ENCODE assay signal across 8 mouse cellular contexts in genomic region chr3:95871392-95871867, GRCm38 (mm10). TPM values are rescaled to one million over a fixed set of nuclear protein-coding genes. Genes with fewer than 3 reads are reported as not detected.
DNase-seq lines count a peak whose midpoint lies in the region; ATAC-seq and TF ChIP-seq lines count a peak whose summit lies in the region.

Gene Mrps21, minus strand, starts transcription at chr3:95871519.

- no peaks in the 10 kb centered on the region for H3K27me3 ChIP-seq in heart, embryonic 10.5 days (ENCODE audit: insufficient read depth, poor library complexity, severe bottlenecking)
- H3K27me3 ChIP-seq in kidney, embryonic 16.5 days (ENCODE audit: insufficient read depth, low read length), result no peaks in the 10 kb centered on the region
- H3K27me3 ChIP-seq in liver, embryonic 12.5 days (replicated peaks), result no peaks in the 10 kb centered on the region
- H3K27me3 ChIP-seq in stomach, embryonic 15.5 days (replicated peaks), result no peaks in the 10 kb centered on the region

- no peak; the same call in 1 of the 2 replicates for TF ChIP-seq POLR2A in bone marrow macrophage, adult 2 months (IDR thresholded peaks at IDR 0.05; ENCODE audit: borderline replicate concordance, low read depth, low read length)
- peak; percentile 96 for TF ChIP-seq POLR2A in embryonic fibroblast, embryonic 13.5 days (IDR thresholded peaks at IDR 0.05; ENCODE audit: low read depth, low read length)

- H3K36me3 ChIP-seq in heart, embryonic 10.5 days, result peaks cover 38% of the 10 kb centered on the region
- H3K36me3 ChIP-seq in kidney, embryonic 16.5 days (ENCODE audit: insufficient read depth, low read length), result peaks cover 27% of the 10 kb centered on the region
- peaks cover 48% of the 10 kb centered on the region for H3K36me3 ChIP-seq in liver, embryonic 12.5 days
- H3K36me3 ChIP-seq in stomach, embryonic 15.5 days, result peaks cover 6% of the 10 kb centered on the region; the same call in 1 of the 2 replicates

- peak within 1 kb of the TSS; percentile 85 for H3K9ac ChIP-seq in kidney, embryonic 16.5 days (replicated peaks; ENCODE audit: low read length)
- H3K9ac ChIP-seq in liver, embryonic 12.5 days, result peak within 1 kb of the TSS; percentile 81
- H3K9ac ChIP-seq in stomach, embryonic 15.5 days, result peak within 1 kb of the TSS; percentile 69

- peak; percentile 86 for DNase-seq in B cell, adult 2 months
- peak; percentile 97 for DNase-seq in heart, embryonic 10.5 days (ENCODE audit: low spot score)
- peak; percentile 79 to 83 for DNase-seq in natural killer cell, adult 2 months (ENCODE audit: low spot score in 2 of 2)

- H3K4me1 ChIP-seq in bone marrow macrophage, adult 2 months (ENCODE audit: control insufficient read depth, insufficient read depth, low read length), result peaks cover 7% of the 10 kb centered on the region; the same call in 1 of the 2 replicates
- H3K4me1 ChIP-seq in embryonic fibroblast, embryonic 13.5 days (ENCODE audit: control insufficient read depth, insufficient read depth, low read length), result no peaks in the 10 kb centered on the region
- peaks cover 18% of the 10 kb centered on the region for H3K4me1 ChIP-seq in heart, embryonic 10.5 days
- peaks cover 8% of the 10 kb centered on the region for H3K4me1 ChIP-seq in kidney, embryonic 16.5 days (ENCODE audit: insufficient read depth, low read length)
- H3K4me1 ChIP-seq in liver, embryonic 12.5 days, result peaks cover 47% of the 10 kb centered on the region
- peaks cover 6% of the 10 kb centered on the region; the same call in 1 of the 2 replicates for H3K4me1 ChIP-seq in stomach, embryonic 15.5 days

- H3K9me3 ChIP-seq in heart, embryonic 10.5 days, result no peaks in the 10 kb centered on the region
- H3K9me3 ChIP-seq in kidney, embryonic 16.5 days (ENCODE audit: low read length), result no peaks in the 10 kb centered on the region
- H3K9me3 ChIP-seq in liver, embryonic 12.5 days (replicated peaks), result no peaks in the 10 kb centered on the region
- no peaks in the 10 kb centered on the region for H3K9me3 ChIP-seq in stomach, embryonic 15.5 days

- under 1% methylated on average over 33 of the region's 33 CpGs for WGBS in heart, embryonic 10.5 days
- WGBS in kidney, embryonic 16.5 days, result 0% methylated on average over 33 of the region's 33 CpGs
- WGBS in liver, embryonic 12.5 days (ENCODE audit: insufficient replicate concordance), result 1% methylated on average over 33 of the region's 33 CpGs
- WGBS in stomach, embryonic 15.5 days, result under 1% methylated on average over 33 of the region's 33 CpGs

- TF ChIP-seq CTCF in bone marrow macrophage, adult 2 months (IDR thresholded peaks at IDR 0.05; ENCODE audit: low read depth, low read length), result no peak
- TF ChIP-seq CTCF in embryonic fibroblast, embryonic 13.5 days (IDR thresholded peaks at IDR 0.05; ENCODE audit: borderline replicate concordance, insufficient read depth, low read length), result no peak

- peak within 1 kb of the TSS; percentile 69 for H3K27ac ChIP-seq in bone marrow macrophage, adult 2 months (ENCODE audit: insufficient read depth, low read depth, low read length)
- H3K27ac ChIP-seq in embryonic fibroblast, embryonic 13.5 days (ENCODE audit: insufficient read depth, low read length), result peak within 1 kb of the TSS; percentile 65
- H3K27ac ChIP-seq in heart, embryonic 10.5 days, result peak within 1 kb of the TSS; percentile 91
- H3K27ac ChIP-seq in kidney, embryonic 16.5 days (ENCODE audit: low read length), result peak within 1 kb of the TSS; percentile 79
- peak within 1 kb of the TSS; percentile 87 for H3K27ac ChIP-seq in liver, embryonic 12.5 days
- peak within 1 kb of the TSS; percentile 90 for H3K27ac ChIP-seq in stomach, embryonic 15.5 days

- ATAC-seq in kidney, embryonic 16.5 days (ENCODE audit: low FRiP score, low TSS enrichment), result peak; percentile 97
- peak; percentile 94 for ATAC-seq in liver, embryonic 12.5 days
- peak; percentile 96 for ATAC-seq in stomach, embryonic 15.5 days (ENCODE audit: insufficient read depth, low FRiP score, low read depth)

- H3K4me3 ChIP-seq in bone marrow macrophage, adult 2 months (ENCODE audit: insufficient read depth, low read length), result peak within 1 kb of the TSS; percentile 57
- peak within 1 kb of the TSS; percentile 84 for H3K4me3 ChIP-seq in embryonic fibroblast, embryonic 13.5 days (ENCODE audit: insufficient read depth, low read length)
- peak within 1 kb of the TSS; percentile 79 for H3K4me3 ChIP-seq in heart, embryonic 10.5 days
- peak within 1 kb of the TSS; percentile 77 for H3K4me3 ChIP-seq in kidney, embryonic 16.5 days (ENCODE audit: low read length)
- peak within 1 kb of the TSS; percentile 69 for H3K4me3 ChIP-seq in liver, embryonic 12.5 days
- peak within 1 kb of the TSS; percentile 70 for H3K4me3 ChIP-seq in stomach, embryonic 15.5 days (replicated peaks)

- peak within 1 kb of the TSS; percentile 65 for H3K4me2 ChIP-seq in kidney, embryonic 16.5 days (replicated peaks; ENCODE audit: low read depth, low read length)
- peak within 1 kb of the TSS; percentile 76 for H3K4me2 ChIP-seq in liver, embryonic 12.5 days
- peak within 1 kb of the TSS; percentile 61 for H3K4me2 ChIP-seq in stomach, embryonic 15.5 days

RNA-seq across cellular contexts. Expression of gene Mrps21, which starts in this region (rescaled TPM):
- 227 and 228 TPM in 2 replicates for polyA plus RNA-seq in bone marrow macrophage, adult 2 months (2012; ENCODE audit: insufficient read depth, insufficient read length, missing spikeins)
- 171 and 236 TPM in 2 replicates for polyA plus RNA-seq in embryonic fibroblast, embryonic 13.5 days (2011; ENCODE audit: insufficient read length, low read depth, missing spikeins)
- polyA plus RNA-seq in heart, embryonic 10.5 days (2016; fragmentation: Nextera tagmentation; extraction: Ambion mirVana), result 380 and 402 TPM in 2 replicates
- polyA plus RNA-seq in kidney, embryonic 16.5 days (2015; fragmentation: Nextera tagmentation; extraction: Ambion mirVana), result 355 and 371 TPM in 2 replicates
- polyA plus RNA-seq in liver, embryonic 12.5 days (2016; fragmentation: Nextera tagmentation; extraction: Ambion mirVana), result 280 and 285 TPM in 2 replicates
- polyA plus RNA-seq in stomach, embryonic 15.5 days (2015; fragmentation: Nextera tagmentation; extraction: Ambion mirVana), result 312 and 324 TPM in 2 replicates

Comparison
In these comparisons a context has a peak if more than half of its experiments do, and no peak if none do; other contexts are left out.
1. Peak in every context shown above with its lines: DNase-seq, ATAC-seq, H3K4me3 ChIP-seq and H3K27ac ChIP-seq.